Comparison of ENCODE assay signal across 8 mouse cellular contexts in the genomic region with DNA sequence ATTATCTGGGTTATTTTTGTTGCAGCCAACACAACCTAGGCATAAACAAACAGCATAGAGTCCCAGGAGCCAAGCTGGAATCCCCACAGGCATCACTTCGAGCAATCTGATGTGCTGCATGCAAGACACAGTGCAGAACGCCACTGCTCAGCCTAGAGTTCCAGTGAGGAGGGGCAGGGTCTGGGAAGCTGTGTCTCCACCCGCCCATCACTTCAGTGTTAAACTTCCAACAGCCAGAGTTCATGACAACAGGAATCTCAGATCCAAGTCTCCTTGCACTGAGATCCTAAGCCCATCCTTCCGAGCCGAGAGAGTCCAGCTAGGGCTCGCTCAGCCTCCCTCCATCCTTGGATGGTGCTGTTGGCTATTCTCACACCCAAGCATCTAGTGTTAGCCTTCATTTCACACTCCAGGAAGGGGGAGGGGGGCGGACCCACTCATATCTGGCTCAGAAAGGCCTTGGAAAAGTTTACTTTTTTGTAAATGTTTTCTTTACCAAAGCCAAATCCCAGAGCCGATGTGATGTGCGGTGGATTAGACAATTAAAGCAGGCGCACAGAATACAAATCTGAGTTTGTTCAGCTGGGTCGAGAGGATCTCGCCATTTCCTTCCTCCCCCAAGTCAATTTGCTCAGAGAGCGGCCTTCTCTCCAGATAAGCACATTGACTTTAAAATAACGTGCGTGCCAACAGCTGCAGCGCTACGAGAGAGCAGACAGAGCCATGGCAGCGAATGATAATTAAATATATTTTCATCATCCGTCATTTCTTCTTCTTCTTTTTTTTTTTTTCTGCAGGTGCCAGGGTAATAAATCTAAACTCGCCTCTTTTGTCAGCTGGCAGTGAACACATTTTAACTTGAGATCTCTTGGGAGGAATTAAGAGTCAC.
DNase-seq lines count a peak whose midpoint lies in the region; ATAC-seq and TF ChIP-seq lines count a peak whose summit lies in the region.

No protein-coding gene starts in this region.

- H3K4me3 ChIP-seq in limb, embryonic 14.5 days (replicated peaks; ENCODE audit: low read length), result no peak overlapping the region
- no peak overlapping the region for H3K4me3 ChIP-seq in limb, embryonic 10.5 days
- H3K4me3 ChIP-seq in heart, embryonic 13.5 days, result no peak overlapping the region

- DNase-seq in limb, embryonic 14.5 days (ENCODE audit: low spot score), result no peak
- no peak for DNase-seq in limb, embryonic 10.5 days (ENCODE audit: low spot score)
- peak; percentile 53 for DNase-seq in c-Kit-positive CD71-positive TER-119-positive erythroid progenitor cells, embryonic 14.5 days (ENCODE audit: low spot score)
- DNase-seq in lung, postnatal 10 days, result peak; percentile 75
- DNase-seq in adrenal gland, postnatal 25 days, result no peak
- DNase-seq in embryo, embryonic 10.5 days (ENCODE audit: low spot score), result no peak
- DNase-seq in cerebellum, adult 18-20 months, result no peak

- no peak for TF ChIP-seq POLR2A in limb, embryonic 14.5 days (IDR thresholded peaks at IDR 0.05; ENCODE audit: borderline replicate concordance, extremely low read depth, insufficient read depth, insufficient read length)

- H3K27ac ChIP-seq in limb, embryonic 14.5 days (replicated peaks; ENCODE audit: low read depth, low read length), result no peak overlapping the region
- H3K27ac ChIP-seq in limb, embryonic 10.5 days, result no peak overlapping the region
- H3K27ac ChIP-seq in heart, embryonic 13.5 days (replicated peaks), result peak overlapping the region; percentile 58

- ATAC-seq in limb, embryonic 14.5 days (ENCODE audit: low FRiP score, low read depth), result 0 out of 2 replicates have a peak, but pooled peaks have one; percentile 14
- ATAC-seq in heart, embryonic 13.5 days (ENCODE audit: extremely low read depth, insufficient number of reproducible peaks, low FRiP score, low TSS enrichment), result no peak

- no peak overlapping the region for H3K9ac ChIP-seq in limb, embryonic 14.5 days (ENCODE audit: low read depth, low read length, severe bottlenecking)
- H3K9ac ChIP-seq in heart, embryonic 13.5 days, result no peak overlapping the region

- peaks cover 5% of the 10 kb centered on the region for H3K4me1 ChIP-seq in limb, embryonic 14.5 days (ENCODE audit: control insufficient read depth, insufficient read depth, low read length)
- H3K4me1 ChIP-seq in limb, embryonic 10.5 days, result peaks cover 20% of the 10 kb centered on the region
- H3K4me1 ChIP-seq in heart, embryonic 13.5 days, result peaks cover 43% of the 10 kb centered on the region

- H3K27me3 ChIP-seq in limb, embryonic 14.5 days (ENCODE audit: control insufficient read depth, insufficient read depth, low read length), result no peaks in the 10 kb centered on the region
- H3K27me3 ChIP-seq in limb, embryonic 10.5 days (ENCODE audit: low read depth, poor library complexity, severe bottlenecking), result no peaks in the 10 kb centered on the region
- H3K27me3 ChIP-seq in heart, embryonic 13.5 days (replicated peaks), result no peaks in the 10 kb centered on the region

- 50% methylated on average over 20 of the region's 20 CpGs for WGBS in limb, embryonic 14.5 days
- WGBS in limb, embryonic 10.5 days, result 74% methylated on average over 20 of the region's 20 CpGs
- 30% methylated on average over 20 of the region's 20 CpGs for WGBS in heart, embryonic 13.5 days

- H3K36me3 ChIP-seq in limb, embryonic 14.5 days (ENCODE audit: control insufficient read depth, insufficient read depth, low read length), result no peaks in the 10 kb centered on the region
- H3K36me3 ChIP-seq in limb, embryonic 10.5 days, result no peaks in the 10 kb centered on the region
- peaks cover 2% of the 10 kb centered on the region; the same call in 1 of the 2 replicates for H3K36me3 ChIP-seq in heart, embryonic 13.5 days

- no peaks in the 10 kb centered on the region for H3K9me3 ChIP-seq in limb, embryonic 14.5 days (ENCODE audit: control insufficient read depth, low read length)
- no peaks in the 10 kb centered on the region for H3K9me3 ChIP-seq in limb, embryonic 10.5 days (replicated peaks)
- no peaks in the 10 kb centered on the region for H3K9me3 ChIP-seq in heart, embryonic 13.5 days

- no peak overlapping the region for H3K4me2 ChIP-seq in limb, embryonic 14.5 days (replicated peaks; ENCODE audit: low read depth, low read length, severe bottlenecking)
- H3K4me2 ChIP-seq in heart, embryonic 13.5 days, result peak overlapping the region; percentile 29

Comparison
In these comparisons a context has a peak if more than half of its experiments do, and no peak if none do; other contexts are left out.
1. DNase-seq: peak in c-Kit-positive CD71-positive TER-119-positive erythroid progenitor cells, embryonic 14.5 days (single experiment) and lung, postnatal 10 days (single experiment); none in limb, embryonic 14.5 days (single experiment), limb, embryonic 10.5 days (single experiment), adrenal gland, postnatal 25 days (single experiment), embryo, embryonic 10.5 days (single experiment) and cerebellum, adult 18-20 months (0 of 2).